8 mouse cellular contexts compared by ENCODE assay signal in genomic region chr7:4150811-4151221, GRCm38 (mm10). TPM values are rescaled to one million over a fixed set of nuclear protein-coding genes. Genes with fewer than 3 reads are reported as not detected.
DNase-seq lines count a peak whose midpoint lies in the region; ATAC-seq and TF ChIP-seq lines count a peak whose summit lies in the region.

No protein-coding gene starts in this region.

- H3K36me3 ChIP-seq in heart, adult 2 months (ENCODE audit: control insufficient read depth, insufficient read depth, low read length): no peaks in the 10 kb centered on the region
- H3K36me3 ChIP-seq in kidney, adult 2 months (ENCODE audit: control insufficient read depth, insufficient read depth, low read length): no peaks in the 10 kb centered on the region
- H3K36me3 ChIP-seq in liver, postnatal 0 days (replicated peaks; ENCODE audit: insufficient read depth, low read length): peaks cover 21% of the 10 kb centered on the region
- H3K36me3 ChIP-seq in neural tube, embryonic 15.5 days: peaks cover 25% of the 10 kb centered on the region

- no peaks in the 10 kb centered on the region for H3K9me3 ChIP-seq in liver, postnatal 0 days (ENCODE audit: low read length)
- no peaks in the 10 kb centered on the region for H3K9me3 ChIP-seq in neural tube, embryonic 15.5 days (replicated peaks)

- peaks cover 4% of the 10 kb centered on the region for H3K4me1 ChIP-seq in heart, adult 2 months (ENCODE audit: control insufficient read depth, insufficient read depth, low read length)
- peaks cover 9% of the 10 kb centered on the region; the same call in 1 of the 2 replicates for H3K4me1 ChIP-seq in kidney, adult 2 months (ENCODE audit: control insufficient read depth, insufficient read depth, low read length)
- H3K4me1 ChIP-seq in liver, postnatal 0 days (ENCODE audit: insufficient read depth): peaks cover 26% of the 10 kb centered on the region
- H3K4me1 ChIP-seq in neural tube, embryonic 15.5 days: peaks cover 37% of the 10 kb centered on the region

- ATAC-seq in liver, postnatal 0 days: peak; percentile 87
- peak; percentile 23 for ATAC-seq in neural tube, embryonic 15.5 days (ENCODE audit: low FRiP score)

- no peak for TF ChIP-seq EP300 in heart, adult 2 months (IDR thresholded peaks at IDR 0.05; ENCODE audit: insufficient read depth, low read depth, low read length)
- TF ChIP-seq EP300 in liver, postnatal 0 days (IDR thresholded peaks at IDR 0.05; ENCODE audit: low read depth): peak; percentile 38; the same call in 1 of the 2 replicates

- intact Hi-C loops in heart, adult 2 months (cut with DNase I): loop anchor here (2.0 to 10.0 kb wide), 2 partner anchors 14 to 654 kb away; partner anchors contain the start of gene Cdc42ep5

- H3K4me3 ChIP-seq in heart, adult 2 months: peak overlapping the region; percentile 64
- peak overlapping the region; percentile 64 for H3K4me3 ChIP-seq in kidney, adult 2 months (ENCODE audit: insufficient read depth, low read depth, low read length)
- H3K4me3 ChIP-seq in liver, postnatal 0 days (ENCODE audit: low read depth, low read length): peak overlapping the region; percentile 82
- H3K4me3 ChIP-seq in neural tube, embryonic 15.5 days (replicated peaks): peak overlapping the region; percentile 69

- DNase-seq in spleen, adult 12 weeks (ENCODE audit: low spot score): peak; percentile 25
- no peak for DNase-seq in spleen, adult 18-20 months
- peak; percentile 90 for DNase-seq in cerebellum, adult 11-12 months
- peak; percentile 58 to 63 for DNase-seq in heart, adult 2 months
- peak; percentile 93 for DNase-seq in kidney, adult 2 months
- DNase-seq in liver, postnatal 0 days: peak; percentile 83
- DNase-seq in layer of hippocampus, adult 8-10 months (ENCODE audit: low spot score in 2 of 2): no peak

- TF ChIP-seq POLR2A in heart, adult 2 months (IDR thresholded peaks at IDR 0.05; ENCODE audit: insufficient read depth, low read depth, low read length): no peak
- no peak for TF ChIP-seq POLR2A in kidney, adult 2 months (IDR thresholded peaks at IDR 0.05; ENCODE audit: low read depth, low read length)

- no peaks in the 10 kb centered on the region for H3K79me2 ChIP-seq in heart, adult 2 months (replicated peaks; ENCODE audit: control insufficient read depth, insufficient read depth, low read length)

- TF ChIP-seq CTCF in heart, adult 2 months (IDR thresholded peaks at IDR 0.05): no peak
- TF ChIP-seq CTCF in kidney, adult 2 months (conservative IDR thresholded peaks at IDR 0.05; ENCODE audit: insufficient read depth, insufficient read length, low read depth, low read length): no peak
- no peak for TF ChIP-seq CTCF in liver, postnatal 0 days (IDR thresholded peaks at IDR 0.05; ENCODE audit: low read depth)

- H3K9ac ChIP-seq in heart, adult 2 months (ENCODE audit: low read depth, low read length): 0 out of 2 replicates have a peak overlapping the region, but pooled peaks have one; percentile 3
- H3K9ac ChIP-seq in liver, postnatal 0 days (replicated peaks): peak overlapping the region; percentile 86; the same call in 1 of the 2 replicates
- H3K9ac ChIP-seq in neural tube, embryonic 15.5 days (replicated peaks): peak overlapping the region; percentile 81

- H3K4me2 ChIP-seq in liver, postnatal 0 days (ENCODE audit: low read depth, low read length): peak overlapping the region; percentile 98
- H3K4me2 ChIP-seq in neural tube, embryonic 15.5 days: peak overlapping the region; percentile 85

- H3K27ac ChIP-seq in heart, adult 2 months: peak overlapping the region; percentile 99
- peak overlapping the region; percentile 98; the same call in 1 of the 2 replicates for H3K27ac ChIP-seq in kidney, adult 2 months (ENCODE audit: insufficient read depth, low read depth, low read length)
- H3K27ac ChIP-seq in liver, postnatal 0 days (ENCODE audit: low read depth): peak overlapping the region; percentile 97
- no peak overlapping the region for H3K27ac ChIP-seq in neural tube, embryonic 15.5 days (replicated peaks)

- WGBS in heart, adult 2 months: 25% methylated on average over 14 of the region's 14 CpGs
- WGBS in kidney, adult 2 months: 17% methylated on average over 14 of the region's 14 CpGs
- WGBS in liver, postnatal 0 days (ENCODE audit: insufficient replicate concordance): 8% methylated on average over 14 of the region's 14 CpGs
- WGBS in neural tube, embryonic 15.5 days: 2% methylated on average over 14 of the region's 14 CpGs

- no peaks in the 10 kb centered on the region for H3K27me3 ChIP-seq in heart, adult 2 months (ENCODE audit: control insufficient read depth, insufficient read depth, low read length)
- no peaks in the 10 kb centered on the region for H3K27me3 ChIP-seq in kidney, adult 2 months (replicated peaks; ENCODE audit: control insufficient read depth, insufficient read depth, low read length)
- 0 out of 2 replicates have a peak, but pooled peaks cover 3% of the 10 kb centered on the region for H3K27me3 ChIP-seq in liver, postnatal 0 days (ENCODE audit: insufficient read depth, low read length)
- peaks cover 23% of the 10 kb centered on the region for H3K27me3 ChIP-seq in neural tube, embryonic 15.5 days (replicated peaks)

RNA-seq across cellular contexts. Expression of gene Leng9, which starts 0.6 kb away (rescaled TPM):
- total RNA-seq in heart, adult 2 months (2021): 1 to 10 TPM; 2.2 to 3.7 TPM
- 3.3 TPM in 2 replicates for polyA plus RNA-seq in heart, adult 2 months (2012; rRNA removed)
- polyA plus RNA-seq in kidney, adult 2 months (2012; rRNA removed): 5.3 and 6.2 TPM in 2 replicates
- 2.8 TPM in 2 replicates for polyA plus RNA-seq in liver, postnatal 0 days (2015; fragmentation: Nextera tagmentation; extraction: Ambion mirVana)
- polyA plus RNA-seq in neural tube, embryonic 15.5 days (2015; fragmentation: Nextera tagmentation; extraction: Ambion mirVana): 6.6 TPM in 2 replicates
- 1 to 10 TPM; 5.1 to 6.8 (median 5.7) TPM for total RNA-seq in layer of hippocampus, adult 8-10 months (2022)

RNA-seq across cellular contexts. Expression of gene Cdc42ep5, which starts 13.8 kb away (rescaled TPM):
- total RNA-seq in heart, adult 2 months (2021): 1 to 10 TPM; 3.1 to 5.8 TPM
- 7.3 and 10.7 TPM in 2 replicates for polyA plus RNA-seq in heart, adult 2 months (2012; rRNA removed)
- 23.5 and 32.1 TPM in 2 replicates for polyA plus RNA-seq in kidney, adult 2 months (2012; rRNA removed)
- 8.2 and 12.1 TPM in 2 replicates for polyA plus RNA-seq in liver, postnatal 0 days (2015; fragmentation: Nextera tagmentation; extraction: Ambion mirVana)
- 7.9 and 15.5 TPM in 2 replicates for polyA plus RNA-seq in neural tube, embryonic 15.5 days (2015; fragmentation: Nextera tagmentation; extraction: Ambion mirVana)
- total RNA-seq in layer of hippocampus, adult 8-10 months (2022): 1 to 10 TPM in 2 of 4 experiments, under 1 TPM in 1, not detected in 1; 0.89 to 1.3 (median 1.1) TPM

RNA-seq across cellular contexts. Expression of gene Leng8, which starts 14.0 kb away (rescaled TPM):
- total RNA-seq in heart, adult 2 months (2021): 10 to 100 TPM; 31.2 to 36.4 TPM
- polyA plus RNA-seq in heart, adult 2 months (2012; rRNA removed): 263 and 281 TPM in 2 replicates
- 225 and 407 TPM in 2 replicates for polyA plus RNA-seq in kidney, adult 2 months (2012; rRNA removed)
- polyA plus RNA-seq in liver, postnatal 0 days (2015; fragmentation: Nextera tagmentation; extraction: Ambion mirVana): 9.1 and 9.7 TPM in 2 replicates
- polyA plus RNA-seq in neural tube, embryonic 15.5 days (2015; fragmentation: Nextera tagmentation; extraction: Ambion mirVana): 71.3 and 77.4 TPM in 2 replicates
- 100 to 1,000 TPM; 173 to 209 (median 190) TPM for total RNA-seq in layer of hippocampus, adult 8-10 months (2022)

RNA-seq across cellular contexts. Expression of gene Ttyh1, which starts 31.6 kb away (rescaled TPM):
- 1 to 10 TPM in 1 of 2 experiments, under 1 TPM in 1; 0.91 to 2.6 TPM for total RNA-seq in heart, adult 2 months (2021)
- polyA plus RNA-seq in heart, adult 2 months (2012; rRNA removed): 2.8 and 5.1 TPM in 2 replicates
- polyA plus RNA-seq in kidney, adult 2 months (2012; rRNA removed): 2.8 and 7.4 TPM in 2 replicates
- 1.9 and 3.2 TPM in 2 replicates for polyA plus RNA-seq in liver, postnatal 0 days (2015; fragmentation: Nextera tagmentation; extraction: Ambion mirVana)
- polyA plus RNA-seq in neural tube, embryonic 15.5 days (2015; fragmentation: Nextera tagmentation; extraction: Ambion mirVana): 127 and 155 TPM in 2 replicates
- 100 to 1,000 TPM; 459 to 552 (median 528) TPM for total RNA-seq in layer of hippocampus, adult 8-10 months (2022)

Comparison
In these comparisons a context has a peak if more than half of its experiments do, and no peak if none do; other contexts are left out.
1. DNase-seq: peak in spleen, adult 12 weeks (single experiment), cerebellum, adult 11-12 months (single experiment), heart, adult 2 months (2 of 2), kidney, adult 2 months (single experiment) and liver, postnatal 0 days (single experiment); none in spleen, adult 18-20 months (0 of 2) and layer of hippocampus, adult 8-10 months (0 of 2).
2. H3K9ac ChIP-seq: peak in every context shown above with its lines; median percentile 86 in liver, postnatal 0 days; 81 in neural tube, embryonic 15.5 days; 3 in heart, adult 2 months.
3. Peak in every context shown above with its lines, with median percentiles within 50 percentile points of each other: H3K4me3 ChIP-seq.